25 mouse cellular contexts compared by ENCODE assay signal in the genomic region with DNA sequence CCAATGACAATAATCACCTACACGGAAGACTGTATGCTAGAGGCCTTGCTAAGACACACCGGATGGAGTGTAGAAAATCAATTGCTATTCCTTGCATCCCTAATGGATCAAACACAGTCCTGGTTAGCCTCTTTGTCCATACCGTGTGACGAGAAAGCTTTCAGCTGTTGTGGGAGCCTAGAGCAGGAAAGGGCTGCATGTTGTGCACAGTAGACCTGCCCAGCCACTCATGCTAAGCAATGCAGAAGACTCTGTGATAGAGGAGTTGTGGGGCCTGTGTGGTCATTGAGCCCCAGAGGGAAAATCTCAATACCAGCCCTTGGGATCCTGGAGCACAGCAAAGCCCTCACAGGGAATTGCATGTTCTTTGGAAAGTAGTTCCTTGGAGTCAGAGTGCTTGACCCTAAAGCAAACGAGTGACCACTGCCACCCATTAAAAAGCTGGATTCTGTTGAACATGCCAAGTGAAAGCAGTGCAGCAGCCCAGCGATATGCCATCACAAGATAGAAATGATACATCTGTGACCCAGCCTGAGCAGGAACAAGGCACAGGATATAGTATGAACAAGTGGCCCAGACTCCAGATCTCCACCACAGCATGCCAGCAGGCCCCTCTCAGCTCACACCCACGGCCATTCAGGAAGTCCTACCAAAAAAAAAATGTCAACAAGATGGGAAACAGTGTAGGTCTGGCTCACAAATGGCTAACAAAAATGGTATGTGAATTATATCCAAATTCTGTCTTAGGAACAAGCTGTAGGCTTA. TPM values are rescaled to one million over a fixed set of nuclear protein-coding genes. Genes with fewer than 3 reads are reported as not detected.
A peak's percentile ranks its signal among the peaks of the same experiment; 100 is the strongest.
DNase-seq lines count a peak whose midpoint lies in the region; ATAC-seq and TF ChIP-seq lines count a peak whose summit lies in the region.
"Had no signal": no experiment of that assay in that cellular context is flagged by ENCODE, and none has a peak within 500 bp of the region (broad histone marks: within the 10 kb centered on the region; RNA-seq: fewer than 3 reads in every experiment).

No protein-coding gene starts in this region.

- H3K9ac ChIP-seq in lung, postnatal 0 days (replicated peaks; ENCODE audit: low read depth) = no peak overlapping the region
- no peak overlapping the region for H3K9ac ChIP-seq in liver, postnatal 0 days (replicated peaks)
- H3K9ac ChIP-seq: embryonic facial prominence, embryonic 12.5 days; embryonic facial prominence, embryonic 15.5 days; forebrain, embryonic 15.5 days; heart, embryonic 13.5 days; hindbrain, embryonic 14.5 days had no signal

- no peak overlapping the region; the same call in 1 of the 2 replicates for H3K27ac ChIP-seq in lung, postnatal 0 days (ENCODE audit: low read length)
- no peak overlapping the region for H3K27ac ChIP-seq in liver, postnatal 0 days (ENCODE audit: low read depth)
- H3K27ac ChIP-seq: embryonic facial prominence, embryonic 12.5 days; embryonic facial prominence, embryonic 15.5 days; forebrain, embryonic 15.5 days; heart, embryonic 10.5 days; heart, embryonic 13.5 days; hindbrain, embryonic 14.5 days; hindbrain, postnatal 0 days had no signal

- H3K9me3 ChIP-seq in lung, postnatal 0 days (ENCODE audit: low read length) = no peaks in the 10 kb centered on the region
- H3K9me3 ChIP-seq in liver, postnatal 0 days (ENCODE audit: low read length) = no peaks in the 10 kb centered on the region
- H3K9me3 ChIP-seq: embryonic facial prominence, embryonic 12.5 days; embryonic facial prominence, embryonic 15.5 days; forebrain, embryonic 15.5 days; heart, embryonic 10.5 days; heart, embryonic 13.5 days had no signal

- no peak overlapping the region for H3K4me3 ChIP-seq in lung, adult 2 months (replicated peaks; ENCODE audit: extremely low read depth, low read depth, low read length)
- no peak overlapping the region for H3K4me3 ChIP-seq in lung, postnatal 0 days (ENCODE audit: low read depth, low read length)
- H3K4me3 ChIP-seq in liver, postnatal 0 days (ENCODE audit: low read depth, low read length) = no peak overlapping the region
- H3K4me3 ChIP-seq: embryonic facial prominence, embryonic 12.5 days; embryonic facial prominence, embryonic 15.5 days; forebrain, embryonic 15.5 days; heart, embryonic 10.5 days; heart, embryonic 13.5 days had no signal

- intact Hi-C loops in gastrocnemius, postnatal 36 days (cut with DNase I) = no loop called here

- no peaks in the 10 kb centered on the region for H3K4me1 ChIP-seq in lung, adult 2 months (ENCODE audit: control insufficient read depth, insufficient read depth, low read length)
- no peaks in the 10 kb centered on the region for H3K4me1 ChIP-seq in lung, postnatal 0 days (ENCODE audit: insufficient read depth, low read depth, low read length)
- no peaks in the 10 kb centered on the region for H3K4me1 ChIP-seq in liver, postnatal 0 days (ENCODE audit: insufficient read depth)
- H3K4me1 ChIP-seq: forebrain, embryonic 15.5 days had no signal

- TF ChIP-seq EP300 in lung, postnatal 0 days (IDR thresholded peaks at IDR 0.05) = no peak
- no peak for TF ChIP-seq EP300 in liver, postnatal 0 days (IDR thresholded peaks at IDR 0.05; ENCODE audit: low read depth)

- no peaks in the 10 kb centered on the region for H3K36me3 ChIP-seq in lung, postnatal 0 days (ENCODE audit: insufficient read depth, low read length)
- H3K36me3 ChIP-seq in liver, postnatal 0 days (replicated peaks; ENCODE audit: insufficient read depth, low read length) = no peaks in the 10 kb centered on the region
- H3K36me3 ChIP-seq: embryonic facial prominence, embryonic 12.5 days; embryonic facial prominence, embryonic 15.5 days; forebrain, embryonic 15.5 days; heart, embryonic 10.5 days; heart, embryonic 13.5 days had no signal

- ATAC-seq in lung, postnatal 0 days = peak; percentile 82
- ATAC-seq in inflammation-experienced regulatory T-cells, adult 6 months = no peak
- no peak for ATAC-seq in liver, postnatal 0 days
- ATAC-seq: CD4-positive, CD25-positive, alpha-beta regulatory T cell, adult 4 months; forebrain, embryonic 15.5 days; hindbrain, postnatal 0 days had no signal

- peak; percentile 31 to 34 for DNase-seq in lung, adult 18-20 months
- no peak for DNase-seq in lung, adult 2 months
- DNase-seq in lung, postnatal 0 days (ENCODE audit: low spot score) = peak; percentile 50
- DNase-seq in lung, postnatal 25 days (ENCODE audit: low spot score) = peak; percentile 30
- no peak for DNase-seq in gastrocnemius, postnatal 36 days
- DNase-seq in liver, postnatal 0 days = no peak
- DNase-seq: adrenal gland, adult 2 months; adrenal gland, postnatal 14 days; cerebellum, adult 11 months; cerebellum, adult 2 months; cerebellum, adult 9-11 months; cerebellum, postnatal 25 days; gastrocnemius, postnatal 10 days; heart, adult 18-20 months; heart, postnatal 14 days; heart, postnatal 4 days had no signal

- H3K27me3 ChIP-seq in lung, postnatal 0 days (replicated peaks; ENCODE audit: insufficient read depth, low read length) = no peaks in the 10 kb centered on the region
- no peaks in the 10 kb centered on the region for H3K27me3 ChIP-seq in liver, postnatal 0 days (ENCODE audit: insufficient read depth, low read length)
- H3K27me3 ChIP-seq: embryonic facial prominence, embryonic 12.5 days; embryonic facial prominence, embryonic 15.5 days; forebrain, embryonic 15.5 days; heart, embryonic 13.5 days had no signal

- 67% methylated on average over 7 of the region's 7 CpGs for WGBS in lung, adult 2 months
- 55% methylated on average over 7 of the region's 7 CpGs for WGBS in lung, postnatal 0 days
- WGBS in liver, postnatal 0 days (ENCODE audit: insufficient replicate concordance) = 73% methylated on average over 7 of the region's 7 CpGs

- no peak for TF ChIP-seq CTCF in lung, adult 2 months (IDR thresholded peaks at IDR 0.05; ENCODE audit: insufficient read depth, low read length)
- no peak for TF ChIP-seq CTCF in lung, postnatal 0 days (IDR thresholded peaks at IDR 0.05)
- TF ChIP-seq CTCF in liver, postnatal 0 days (IDR thresholded peaks at IDR 0.05; ENCODE audit: low read depth) = no peak

- H3K4me2 ChIP-seq in lung, postnatal 0 days (replicated peaks; ENCODE audit: low read depth, low read length) = no peak overlapping the region
- no peak overlapping the region for H3K4me2 ChIP-seq in liver, postnatal 0 days (ENCODE audit: low read depth, low read length)
- H3K4me2 ChIP-seq: embryonic facial prominence, embryonic 12.5 days; embryonic facial prominence, embryonic 15.5 days; forebrain, embryonic 15.5 days; heart, embryonic 13.5 days; hindbrain, embryonic 14.5 days had no signal

- TF ChIP-seq POLR2A in lung, adult 2 months (IDR thresholded peaks at IDR 0.05; ENCODE audit: borderline replicate concordance, extremely low read depth, low read depth, low read length) = no peak

RNA-seq across cellular contexts. Expression of a gene that starts 56.8 kb away (rescaled TPM):
- polyA plus RNA-seq in lung, adult 2 months (2012; rRNA removed) = 31.1 and 36.5 TPM in 2 replicates
- polyA plus RNA-seq in lung, postnatal 0 days (2015; fragmentation: Nextera tagmentation; extraction: Ambion mirVana) = 8.8 and 9.0 TPM in 2 replicates
- total RNA-seq in gastrocnemius, postnatal 36 days (2021) = 1 to 10 TPM; 5.5 to 7.6 TPM
- 10 to 100 TPM; 29.6 to 54.4 (median 36.3) TPM for polyA plus RNA-seq in inflammation-experienced regulatory T-cells, adult 6 months (2017; shearing (Covaris generic))
- polyA plus RNA-seq in liver, postnatal 0 days (2015; fragmentation: Nextera tagmentation; extraction: Ambion mirVana) = 2.9 and 3.3 TPM in 2 replicates

Comparison
In these comparisons a context has a peak if more than half of its experiments do, and no peak if none do; other contexts are left out.
1. DNase-seq: peak in lung, adult 18-20 months (2 of 2), lung, postnatal 0 days (single experiment) and lung, postnatal 25 days (single experiment); none in lung, adult 2 months (single experiment), gastrocnemius, postnatal 36 days (0 of 2) and liver, postnatal 0 days (single experiment).